Mouse (Mus musculus) thymus, postnatal 36 days (tissue): ENCODE measurements at regions not wholly inside any gene's neighbourhood (a gene's known extent, or its start where the extent isn't known, plus 50 kb on each side); places are given as distances from the start of the nearest gene placed in this dataset.

Experiments
- DNase-seq, 2 experiments: peaks; one replicate each; pipeline ENCODE4 v3.0.0; 2022; ENCODE audit warnings: mixed read lengths in 2 of 2

DNA sequence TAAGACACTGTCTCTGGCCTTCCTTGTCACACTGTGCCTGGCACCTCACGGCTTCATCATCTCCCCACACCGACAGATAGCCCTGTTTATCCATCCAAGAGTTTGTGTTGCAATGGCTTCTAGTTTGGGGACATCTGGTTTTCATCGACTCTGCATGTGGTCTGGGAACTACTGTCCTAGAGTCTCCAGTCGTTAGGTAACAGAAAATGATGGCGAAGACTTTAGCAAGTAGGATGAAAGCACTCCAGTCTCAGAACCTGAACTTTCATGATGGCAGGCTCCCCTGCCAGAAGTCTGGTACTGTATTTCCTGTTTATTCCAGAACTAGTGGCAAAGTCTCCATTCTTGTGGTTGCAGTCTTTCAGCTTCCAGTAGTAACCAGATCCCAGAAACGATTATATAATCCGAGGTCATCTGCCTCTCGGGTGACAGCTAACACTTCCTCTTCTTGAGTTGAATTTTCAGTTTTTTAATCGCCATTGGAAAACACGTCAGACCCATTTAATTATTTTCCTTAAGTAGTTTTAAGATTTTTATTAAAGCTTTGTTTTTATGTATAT lies 81.1 kb upstream of the Supt20 start:
- DNase-seq: no peak

DNA sequence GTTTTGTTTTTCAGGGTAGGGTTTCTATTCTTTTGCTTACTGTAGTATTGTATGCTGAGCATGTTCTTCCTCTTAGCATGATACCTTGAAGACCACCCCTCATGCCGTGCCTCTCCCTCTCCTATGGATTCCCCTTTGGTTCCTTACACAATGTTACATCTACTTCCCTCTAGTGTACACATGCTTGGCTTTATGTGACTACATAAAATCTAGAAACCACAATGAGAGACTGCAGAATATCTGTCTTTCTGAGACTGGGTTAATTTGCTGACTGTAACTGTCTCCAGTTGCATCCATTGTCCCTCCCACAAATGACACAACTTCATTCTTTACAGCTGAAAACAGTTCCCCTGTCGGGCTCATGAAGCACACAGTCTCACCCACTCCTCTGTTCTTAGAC lies 78.8 kb upstream of the Supt20 start:
- DNase-seq: no peak

DNA sequence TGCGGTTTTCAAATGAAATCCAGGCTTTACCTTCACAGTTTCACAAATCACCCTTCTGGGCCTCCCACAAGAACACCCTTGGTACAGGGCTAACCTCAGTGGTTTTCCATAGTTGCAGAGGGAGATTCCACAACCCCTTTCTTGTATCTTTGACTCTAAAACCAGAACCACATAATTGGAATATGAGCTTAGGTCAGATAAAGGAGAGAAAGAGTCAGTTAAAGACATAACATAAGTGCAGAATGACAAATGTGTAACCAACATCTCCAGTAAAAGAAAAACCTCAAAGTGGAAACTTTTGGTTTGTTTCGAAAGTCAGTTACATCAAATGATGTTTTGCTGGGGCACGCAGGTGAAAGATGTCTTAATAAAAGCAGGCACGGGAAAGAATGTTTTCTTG lies 75.3 kb upstream of the Supt20 start:
- no peak for DNase-seq

DNA sequence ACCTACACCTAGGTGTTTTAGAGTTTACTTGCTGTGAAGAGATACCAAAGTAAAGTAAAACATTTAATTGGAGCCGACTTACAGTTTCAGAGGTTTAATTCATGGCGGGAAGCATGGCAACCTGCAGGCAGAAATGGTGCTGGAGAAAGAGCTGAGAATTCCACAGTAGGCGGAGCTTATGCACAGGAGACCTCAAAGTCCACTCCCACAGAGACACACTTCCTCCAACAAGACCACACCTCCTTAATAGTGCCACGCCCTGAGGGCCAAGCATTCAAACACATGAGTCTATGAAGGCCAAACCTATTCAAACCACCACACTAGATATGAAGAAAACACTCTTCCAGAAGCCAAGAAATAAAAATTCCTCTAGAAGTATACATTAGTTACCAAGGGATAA lies 74.3 kb upstream of the Supt20 start:
- no peak for DNase-seq

DNA sequence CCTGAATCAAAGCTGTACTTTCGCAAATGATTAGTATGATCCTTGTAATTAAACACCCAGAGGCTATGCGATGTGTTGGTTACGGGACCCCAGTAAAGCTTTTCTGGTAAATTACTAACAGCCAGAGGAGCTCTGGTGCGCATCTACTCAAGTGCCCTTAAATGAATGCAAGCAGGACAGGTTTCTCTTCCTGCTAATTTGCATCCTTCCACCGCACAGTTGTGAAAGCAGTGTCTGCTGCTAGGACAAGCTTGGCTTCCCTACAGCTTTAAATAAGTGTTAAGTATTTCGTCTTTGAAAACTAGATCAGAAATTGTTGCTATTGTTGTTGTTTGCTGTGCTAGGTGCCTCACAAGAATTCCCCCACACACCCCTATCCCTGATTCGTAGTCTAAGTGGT lies 62.4 kb upstream of the Supt20 start:
- no peak for DNase-seq

DNA sequence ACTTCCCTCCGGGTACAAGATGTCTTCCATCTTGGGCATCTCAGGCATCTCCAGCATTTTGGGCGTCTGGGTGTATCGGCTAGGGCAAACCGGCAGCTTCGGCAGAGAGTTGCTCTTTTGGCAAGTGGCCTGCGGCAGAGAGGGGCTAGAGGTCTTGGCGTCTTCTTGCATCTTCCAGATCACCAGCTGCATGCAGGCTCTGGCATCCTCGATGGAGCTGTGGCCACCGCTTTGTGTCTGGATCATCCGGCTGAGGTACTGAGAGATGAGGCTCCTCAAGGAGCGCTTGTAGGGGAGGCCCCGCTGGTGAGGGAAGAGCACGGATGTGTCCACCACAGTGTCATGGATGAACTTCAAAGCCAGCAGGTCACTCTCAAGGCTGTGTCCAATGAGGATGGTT lies 59.9 kb upstream of the Supt20 start:
- DNase-seq: no peak

DNA sequence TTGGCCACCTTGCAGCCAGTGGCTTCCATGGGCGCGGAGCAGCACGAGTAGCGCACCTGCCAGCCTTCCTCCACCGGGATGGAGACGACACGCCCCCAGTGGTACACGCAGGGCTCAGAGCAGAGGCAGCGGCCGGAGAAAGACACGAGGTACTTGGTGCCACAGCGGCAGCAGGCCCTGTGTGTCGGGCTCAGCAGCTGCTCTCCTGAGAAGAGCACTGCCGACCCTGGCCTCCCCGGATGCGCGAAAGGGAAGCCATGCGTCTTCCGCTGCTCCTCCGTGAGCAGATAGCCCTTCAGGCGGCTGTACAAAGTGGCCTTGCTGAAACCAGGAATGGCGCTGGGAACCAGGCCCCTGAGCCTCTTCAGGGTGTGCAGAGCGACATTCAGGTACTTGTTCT lies 59.2 kb upstream of the Supt20 start:
- DNase-seq: no peak

DNA sequence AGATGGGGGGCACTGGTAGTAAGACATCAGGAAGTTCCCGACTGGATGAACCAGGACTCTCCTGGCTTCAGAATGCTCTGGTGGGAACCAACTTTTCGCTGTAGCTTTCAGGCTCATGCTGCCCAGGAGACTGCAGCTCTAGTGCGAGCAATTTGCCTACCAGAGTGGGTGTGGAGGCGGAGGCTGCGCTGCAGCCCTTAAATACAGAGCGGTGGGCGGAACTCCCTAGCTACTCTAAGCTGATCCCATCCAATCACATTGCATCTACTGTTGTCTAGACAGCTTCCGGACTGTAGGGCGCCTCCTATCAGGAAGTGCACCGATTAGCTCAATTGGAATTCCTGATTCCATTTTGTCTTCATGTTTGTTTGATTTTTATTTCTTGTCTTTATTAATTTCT lies 58.2 kb upstream of the Supt20 start:
- DNase-seq: no peak
